Mouse (Mus musculus): ENCODE results near the gene Sept9. TPM values are rescaled to one million over a fixed set of nuclear protein-coding genes. Genes with fewer than 3 reads are reported as not detected.

Sept9 gene
- polyA plus RNA-seq, 1 experiment from 2014 or later = 111 TPM

- Histone ChIP-seq H3K9me3 (ENCODE audit: control insufficient read depth, low read length) (no peaks in the 10 kb centered on the region), H3K4me2 (no peak overlapping the region), H3K36me3 (ENCODE audit: control insufficient read depth, insufficient read depth, low read length) (no peaks in the 10 kb centered on the region), H3K9ac (ENCODE audit: low read depth, low read length) (no peak overlapping the region), H3K27me3 (replicated peaks; ENCODE audit: control insufficient read depth, insufficient read depth, low read length) (no peaks in the 10 kb centered on the region), H3K4me1 (replicated peaks; ENCODE audit: control insufficient read depth, insufficient read depth, low read length) (peaks cover 33% of the 10 kb centered on the region), H3K27ac (ENCODE audit: low read depth, low read length) (no peak overlapping the region), H3K4me3 (ENCODE audit: low read depth, low read length) (no peak overlapping the region)
- ATAC-seq (replicated peaks; ENCODE audit: low FRiP score) (no peak), DNase-seq (ENCODE audit: low spot score) (no peak)
- 63% methylated on average over 18 of the region's 18 CpGs for WGBS
Observed at GRCm38 (mm10) chr11:117249282-117249984, 50.0 kb downstream of the Sept9 start.

GRCm38 (mm10) chr11:117249985-117250928 lies 50.8 kb downstream of the Sept9 start:
- WGBS = 70% methylated on average over 22 of the region's 22 CpGs
- no peak overlapping the region for H3K4me2 ChIP-seq
- H3K9ac ChIP-seq (ENCODE audit: low read depth, low read length) = no peak overlapping the region
- peaks cover 33% of the 10 kb centered on the region for H3K4me1 ChIP-seq (replicated peaks; ENCODE audit: control insufficient read depth, insufficient read depth, low read length)
- no peaks in the 10 kb centered on the region for H3K27me3 ChIP-seq (replicated peaks; ENCODE audit: control insufficient read depth, insufficient read depth, low read length)
- DNase-seq (ENCODE audit: low spot score) (no peak), ATAC-seq (replicated peaks; ENCODE audit: low FRiP score) (no peak)
- no peak overlapping the region for H3K27ac ChIP-seq (ENCODE audit: low read depth, low read length)
- H3K4me3 ChIP-seq (ENCODE audit: low read depth, low read length) = no peak overlapping the region
- H3K9me3 ChIP-seq (ENCODE audit: control insufficient read depth, low read length) = no peaks in the 10 kb centered on the region
- H3K36me3 ChIP-seq (ENCODE audit: control insufficient read depth, insufficient read depth, low read length) = no peaks in the 10 kb centered on the region

GRCm38 (mm10) chr11:117251755-117252154 lies 52.3 kb downstream of the Sept9 start:
- Histone ChIP-seq H3K4me3 (ENCODE audit: low read depth, low read length) (no peak overlapping the region), H3K4me1 (replicated peaks; ENCODE audit: control insufficient read depth, insufficient read depth, low read length) (peaks cover 29% of the 10 kb centered on the region), H3K36me3 (ENCODE audit: control insufficient read depth, insufficient read depth, low read length) (no peaks in the 10 kb centered on the region), H3K27ac (ENCODE audit: low read depth, low read length) (no peak overlapping the region), H3K9ac (ENCODE audit: low read depth, low read length) (no peak overlapping the region), H3K4me2 (no peak overlapping the region), H3K9me3 (ENCODE audit: control insufficient read depth, low read length) (no peaks in the 10 kb centered on the region), H3K27me3 (replicated peaks; ENCODE audit: control insufficient read depth, insufficient read depth, low read length) (no peaks in the 10 kb centered on the region)
- DNase-seq (ENCODE audit: low spot score) (no peak), ATAC-seq (replicated peaks; ENCODE audit: low FRiP score) (no peak)
- 82% methylated on average over 4 of the region's 4 CpGs for WGBS

GRCm38 (mm10) chr11:117252846-117253245 lies 53.4 kb downstream of the Sept9 start:
- Histone ChIP-seq H3K27ac (ENCODE audit: low read depth, low read length) (no peak overlapping the region), H3K4me1 (replicated peaks; ENCODE audit: control insufficient read depth, insufficient read depth, low read length) (peaks cover 27% of the 10 kb centered on the region), H3K27me3 (replicated peaks; ENCODE audit: control insufficient read depth, insufficient read depth, low read length) (no peaks in the 10 kb centered on the region), H3K36me3 (ENCODE audit: control insufficient read depth, insufficient read depth, low read length) (no peaks in the 10 kb centered on the region), H3K4me3 (ENCODE audit: low read depth, low read length) (no peak overlapping the region), H3K9me3 (ENCODE audit: control insufficient read depth, low read length) (no peaks in the 10 kb centered on the region), H3K9ac (ENCODE audit: low read depth, low read length) (no peak overlapping the region), H3K4me2 (no peak overlapping the region)
- 83% methylated on average over 13 of the region's 13 CpGs for WGBS
- ATAC-seq (replicated peaks; ENCODE audit: low FRiP score) (no peak), DNase-seq (ENCODE audit: low spot score) (no peak)

GRCm38 (mm10) chr11:117254161-117255107 lies 55.0 kb downstream of the Sept9 start:
- Histone ChIP-seq H3K9me3 (ENCODE audit: control insufficient read depth, low read length) (no peaks in the 10 kb centered on the region), H3K36me3 (ENCODE audit: control insufficient read depth, insufficient read depth, low read length) (no peaks in the 10 kb centered on the region), H3K4me2 (no peak overlapping the region), H3K27me3 (replicated peaks; ENCODE audit: control insufficient read depth, insufficient read depth, low read length) (no peaks in the 10 kb centered on the region), H3K4me3 (ENCODE audit: low read depth, low read length) (no peak overlapping the region), H3K4me1 (replicated peaks; ENCODE audit: control insufficient read depth, insufficient read depth, low read length) (peaks cover 19% of the 10 kb centered on the region), H3K27ac (ENCODE audit: low read depth, low read length) (no peak overlapping the region), H3K9ac (ENCODE audit: low read depth, low read length) (no peak overlapping the region)
- ATAC-seq (replicated peaks; ENCODE audit: low FRiP score) (no peak), DNase-seq (ENCODE audit: low spot score) (no peak)
- 78% methylated on average over 18 of the region's 18 CpGs for WGBS

- Histone ChIP-seq H3K9me3 (ENCODE audit: control insufficient read depth, low read length) (no peaks in the 10 kb centered on the region), H3K27ac (ENCODE audit: low read depth, low read length) (no peak overlapping the region), H3K4me1 (replicated peaks; ENCODE audit: control insufficient read depth, insufficient read depth, low read length) (peaks cover 12% of the 10 kb centered on the region), H3K36me3 (ENCODE audit: control insufficient read depth, insufficient read depth, low read length) (no peaks in the 10 kb centered on the region), H3K27me3 (replicated peaks; ENCODE audit: control insufficient read depth, insufficient read depth, low read length) (no peaks in the 10 kb centered on the region), H3K9ac (ENCODE audit: low read depth, low read length) (no peak overlapping the region), H3K4me3 (ENCODE audit: low read depth, low read length) (no peak overlapping the region), H3K4me2 (no peak overlapping the region)
- no peak for DNase-seq (ENCODE audit: low spot score)
- 76% methylated on average over 3 of the region's 3 CpGs for WGBS
- no peak for ATAC-seq (replicated peaks; ENCODE audit: low FRiP score)
Observed at GRCm38 (mm10) chr11:117255108-117255489, 55.6 kb downstream of the Sept9 start.

- no peak overlapping the region for H3K9ac ChIP-seq (ENCODE audit: low read depth, low read length)
- DNase-seq (ENCODE audit: low spot score) (no peak), ATAC-seq (replicated peaks; ENCODE audit: low FRiP score) (no peak)
- no peak overlapping the region for H3K4me2 ChIP-seq
- H3K27ac ChIP-seq (ENCODE audit: low read depth, low read length) = no peak overlapping the region
- no peaks in the 10 kb centered on the region for H3K36me3 ChIP-seq (ENCODE audit: control insufficient read depth, insufficient read depth, low read length)
- no peaks in the 10 kb centered on the region for H3K27me3 ChIP-seq (replicated peaks; ENCODE audit: control insufficient read depth, insufficient read depth, low read length)
- H3K9me3 ChIP-seq (ENCODE audit: control insufficient read depth, low read length) = no peaks in the 10 kb centered on the region
- 73% methylated on average over 9 of the region's 9 CpGs for WGBS
- peaks cover 9% of the 10 kb centered on the region; the same call in 1 of the 2 replicates for H3K4me1 ChIP-seq (replicated peaks; ENCODE audit: control insufficient read depth, insufficient read depth, low read length)
- no peak overlapping the region for H3K4me3 ChIP-seq (ENCODE audit: low read depth, low read length)
Observed at GRCm38 (mm10) chr11:117256088-117256487, 56.6 kb downstream of the Sept9 start.

- H3K27me3 ChIP-seq (replicated peaks; ENCODE audit: control insufficient read depth, insufficient read depth, low read length) = no peaks in the 10 kb centered on the region
- no peak overlapping the region for H3K4me2 ChIP-seq
- ATAC-seq (replicated peaks; ENCODE audit: low FRiP score) (no peak), DNase-seq (ENCODE audit: low spot score) (no peak)
- no peak overlapping the region for H3K27ac ChIP-seq (ENCODE audit: low read depth, low read length)
- peaks cover 4% of the 10 kb centered on the region; the same call in 1 of the 2 replicates for H3K4me1 ChIP-seq (replicated peaks; ENCODE audit: control insufficient read depth, insufficient read depth, low read length)
- no peak overlapping the region for H3K4me3 ChIP-seq (ENCODE audit: low read depth, low read length)
- no peaks in the 10 kb centered on the region for H3K9me3 ChIP-seq (ENCODE audit: control insufficient read depth, low read length)
- H3K9ac ChIP-seq (ENCODE audit: low read depth, low read length) = no peak overlapping the region
- no peaks in the 10 kb centered on the region for H3K36me3 ChIP-seq (ENCODE audit: control insufficient read depth, insufficient read depth, low read length)
- WGBS = 92% methylated on average over 6 of the region's 6 CpGs
Observed at GRCm38 (mm10) chr11:117256840-117257239, 57.4 kb downstream of the Sept9 start.
